Mouse (Mus musculus): ENCODE results near the gene Fpr2. TPM values are rescaled to one million over a fixed set of nuclear protein-coding genes. Genes with fewer than 3 reads are reported as not detected.

Fpr2 gene
- polyA plus RNA-seq, 1 experiment = not detected

DNA sequence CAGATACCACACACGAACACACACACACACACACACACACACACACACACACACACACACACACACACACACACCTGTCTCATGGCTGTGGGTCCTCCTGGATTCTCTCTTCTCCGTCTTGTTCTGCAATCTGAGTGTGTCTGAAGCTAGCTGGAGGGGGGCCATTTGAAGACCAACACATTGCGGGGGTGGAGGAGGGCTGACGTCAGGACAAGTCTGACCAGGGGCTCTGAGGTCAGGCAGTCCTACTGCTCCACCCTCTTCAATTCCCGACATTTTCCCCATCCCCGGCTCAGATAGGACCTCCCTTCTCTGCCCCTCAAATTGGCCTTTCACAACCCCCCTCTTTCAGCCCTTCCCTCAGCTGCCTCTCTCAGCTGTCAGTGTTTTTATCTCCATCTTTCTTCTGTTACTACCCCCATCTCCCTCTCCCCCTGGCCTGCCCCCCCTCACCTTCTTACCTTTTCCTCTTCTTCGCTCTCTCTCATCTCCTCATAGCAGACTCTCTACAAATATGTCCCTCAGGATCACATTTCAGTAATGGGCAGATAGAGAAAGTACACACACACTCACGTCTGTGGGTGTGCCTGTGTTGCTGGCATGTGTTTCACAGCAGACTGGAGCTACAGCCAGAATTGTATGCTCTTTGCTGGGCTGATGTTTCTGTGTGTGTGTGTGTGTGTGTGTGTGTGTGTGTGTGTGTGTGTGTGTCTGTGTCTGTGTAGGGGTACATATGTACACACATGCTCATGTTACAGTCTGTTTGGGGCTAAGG is 32.4 kb upstream of the Fpr2 start, which contains the start of gene Has1:
Has1 (minus strand) TSS at position 142 of the 775 bp plus-strand sequence.
- Histone ChIP-seq H3K4me3 (ENCODE audit: insufficient read depth, low read length) (no peak within 1 kb of the TSS), H3K27ac (ENCODE audit: insufficient read depth, low read length) (no peak within 1 kb of the TSS), H3K4me1 (ENCODE audit: control insufficient read depth, insufficient read depth, low read length) (peaks cover 23% of the 10 kb centered on the region)
- TF ChIP-seq CTCF (IDR thresholded peaks at IDR 0.05; ENCODE audit: borderline replicate concordance, insufficient read depth, low read length) (no peak), POLR2A (IDR thresholded peaks at IDR 0.05; ENCODE audit: low read depth, low read length) (no peak)

DNA sequence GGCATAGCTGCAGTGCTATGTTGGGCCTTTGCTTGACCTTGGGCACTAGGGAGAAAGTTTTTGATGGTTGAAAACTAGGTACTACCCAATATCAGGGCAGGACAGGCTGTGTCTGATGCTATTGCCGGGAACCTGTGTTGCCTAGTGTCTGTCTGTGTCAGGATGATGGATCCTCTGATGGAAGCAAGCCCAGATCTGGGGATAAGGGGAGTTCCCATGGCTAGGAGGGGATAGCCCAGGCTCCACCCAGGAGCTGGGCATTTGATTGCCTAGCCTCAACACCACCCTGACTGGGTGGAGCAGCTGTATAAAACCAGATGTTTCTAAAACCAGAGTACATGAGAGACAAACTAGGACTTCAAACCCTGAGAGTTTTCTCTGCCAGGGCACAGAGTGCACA is 31.0 kb upstream of the Fpr2 start:
- TF ChIP-seq CTCF (IDR thresholded peaks at IDR 0.05; ENCODE audit: borderline replicate concordance, insufficient read depth, low read length) (no peak), POLR2A (IDR thresholded peaks at IDR 0.05; ENCODE audit: low read depth, low read length) (no peak)
- peaks cover 23% of the 10 kb centered on the region for H3K4me1 ChIP-seq (ENCODE audit: control insufficient read depth, insufficient read depth, low read length)

DNA sequence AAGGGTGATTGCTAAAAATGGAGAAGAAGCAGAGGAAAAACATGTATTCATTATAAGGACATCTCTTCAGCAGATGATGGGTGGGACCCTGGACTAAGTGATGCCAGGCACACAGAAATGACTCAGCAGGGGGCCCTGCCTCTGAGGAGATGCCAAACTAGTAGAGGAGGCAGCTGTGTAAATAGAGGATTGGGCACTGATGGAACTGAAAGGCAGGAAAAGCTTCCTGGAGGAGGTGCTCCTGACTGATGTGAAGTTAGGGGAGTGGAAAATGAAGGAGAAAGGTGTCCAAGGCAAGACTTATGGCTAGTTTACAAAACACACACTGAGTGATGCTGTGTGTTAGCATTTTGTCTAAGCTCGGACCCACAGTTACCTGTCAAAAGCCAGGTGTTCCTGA is 30.2 kb upstream of the Fpr2 start:
- TF ChIP-seq CTCF (IDR thresholded peaks at IDR 0.05; ENCODE audit: borderline replicate concordance, insufficient read depth, low read length) (no peak), POLR2A (IDR thresholded peaks at IDR 0.05; ENCODE audit: low read depth, low read length) (no peak)

More for the DNA sequence above, 31.0 kb upstream of the Fpr2 start:
- H3K4me3 ChIP-seq (ENCODE audit: insufficient read depth, low read length) = no peak overlapping the region
- H3K27ac ChIP-seq (ENCODE audit: insufficient read depth, low read length) = no peak overlapping the region

DNA sequence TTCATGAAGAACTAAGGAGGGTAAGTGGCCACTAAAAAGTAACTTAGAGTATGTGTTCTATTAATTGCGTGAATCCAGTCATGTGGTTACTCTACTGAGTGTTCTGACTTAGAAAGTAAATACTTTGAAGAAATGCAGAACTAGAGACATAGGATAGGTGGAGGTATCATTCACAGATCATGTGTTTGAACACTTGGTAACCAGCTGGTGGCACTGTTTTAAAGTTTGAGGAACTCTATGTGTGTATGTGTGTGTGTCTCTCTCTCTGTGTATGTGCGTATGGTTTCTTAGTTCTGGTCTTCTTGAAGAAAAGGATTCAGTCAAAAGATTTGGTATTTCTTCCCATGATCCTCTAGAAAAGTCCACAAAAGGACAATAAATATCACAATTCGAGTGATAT is 27.5 kb upstream of the Fpr2 start:
- TF ChIP-seq POLR2A (IDR thresholded peaks at IDR 0.05; ENCODE audit: low read depth, low read length) (no peak), CTCF (IDR thresholded peaks at IDR 0.05; ENCODE audit: borderline replicate concordance, insufficient read depth, low read length) (no peak)
- no peak overlapping the region for H3K4me3 ChIP-seq (ENCODE audit: insufficient read depth, low read length)
- H3K27ac ChIP-seq (ENCODE audit: insufficient read depth, low read length) = no peak overlapping the region
- H3K4me1 ChIP-seq (ENCODE audit: control insufficient read depth, insufficient read depth, low read length) = peaks cover 19% of the 10 kb centered on the region

More for the DNA sequence above, 30.2 kb upstream of the Fpr2 start:
- H3K4me1 ChIP-seq (ENCODE audit: control insufficient read depth, insufficient read depth, low read length) = peaks cover 23% of the 10 kb centered on the region
- H3K27ac ChIP-seq (ENCODE audit: insufficient read depth, low read length) = no peak overlapping the region
- no peak overlapping the region for H3K4me3 ChIP-seq (ENCODE audit: insufficient read depth, low read length)

DNA sequence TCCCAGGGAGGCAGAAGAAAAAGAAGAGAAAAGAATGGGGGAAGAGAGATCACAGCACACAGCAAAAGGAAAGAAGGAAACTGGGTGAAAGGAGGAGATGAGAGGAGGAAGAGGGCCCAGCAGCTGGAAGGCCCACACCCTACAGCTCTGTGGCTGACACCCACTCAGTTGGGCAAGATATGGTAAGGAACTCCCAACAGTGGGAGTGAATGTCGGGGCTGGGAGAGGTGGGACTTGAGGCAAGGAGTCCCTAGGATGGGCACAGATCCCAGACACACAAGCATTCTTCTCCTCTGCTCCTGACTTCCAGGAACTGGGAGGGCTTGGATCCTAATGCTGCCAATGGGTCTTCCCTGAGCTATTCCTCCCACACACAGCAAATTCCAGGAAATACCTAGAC is 25.3 kb upstream of the Fpr2 start:
- H3K27ac ChIP-seq (ENCODE audit: insufficient read depth, low read length) = no peak overlapping the region
- no peak overlapping the region for H3K4me3 ChIP-seq (ENCODE audit: insufficient read depth, low read length)
- peaks cover 4% of the 10 kb centered on the region; the same call in 1 of the 2 replicates for H3K4me1 ChIP-seq (ENCODE audit: control insufficient read depth, insufficient read depth, low read length)
- TF ChIP-seq POLR2A (IDR thresholded peaks at IDR 0.05; ENCODE audit: low read depth, low read length) (no peak), CTCF (IDR thresholded peaks at IDR 0.05; ENCODE audit: borderline replicate concordance, insufficient read depth, low read length) (no peak)

DNA sequence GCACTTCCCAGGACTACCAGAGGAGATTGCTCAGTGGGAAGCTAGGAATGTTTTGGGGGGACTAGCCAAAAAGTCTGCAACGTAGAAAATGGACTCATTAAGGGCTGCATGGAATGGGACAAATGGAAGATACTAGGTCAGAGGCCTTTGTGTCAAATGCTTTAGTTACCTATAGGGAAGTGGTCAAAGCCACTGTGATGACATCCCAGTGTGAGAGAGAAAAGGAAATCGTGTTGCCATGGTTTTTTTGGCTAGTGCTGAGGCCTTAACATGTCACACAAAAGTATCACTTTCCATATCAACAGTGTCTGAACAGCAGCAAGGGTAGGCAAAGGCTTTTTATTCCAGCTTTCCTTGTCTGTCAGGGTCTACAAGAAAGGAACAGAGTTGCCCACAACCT is 22.5 kb upstream of the Fpr2 start:
- Histone ChIP-seq H3K4me3 (ENCODE audit: insufficient read depth, low read length) (no peak overlapping the region), H3K27ac (ENCODE audit: insufficient read depth, low read length) (no peak overlapping the region), H3K4me1 (ENCODE audit: control insufficient read depth, insufficient read depth, low read length) (no peaks in the 10 kb centered on the region)
- TF ChIP-seq POLR2A (IDR thresholded peaks at IDR 0.05; ENCODE audit: low read depth, low read length) (no peak), CTCF (IDR thresholded peaks at IDR 0.05; ENCODE audit: borderline replicate concordance, insufficient read depth, low read length) (no peak)

DNA sequence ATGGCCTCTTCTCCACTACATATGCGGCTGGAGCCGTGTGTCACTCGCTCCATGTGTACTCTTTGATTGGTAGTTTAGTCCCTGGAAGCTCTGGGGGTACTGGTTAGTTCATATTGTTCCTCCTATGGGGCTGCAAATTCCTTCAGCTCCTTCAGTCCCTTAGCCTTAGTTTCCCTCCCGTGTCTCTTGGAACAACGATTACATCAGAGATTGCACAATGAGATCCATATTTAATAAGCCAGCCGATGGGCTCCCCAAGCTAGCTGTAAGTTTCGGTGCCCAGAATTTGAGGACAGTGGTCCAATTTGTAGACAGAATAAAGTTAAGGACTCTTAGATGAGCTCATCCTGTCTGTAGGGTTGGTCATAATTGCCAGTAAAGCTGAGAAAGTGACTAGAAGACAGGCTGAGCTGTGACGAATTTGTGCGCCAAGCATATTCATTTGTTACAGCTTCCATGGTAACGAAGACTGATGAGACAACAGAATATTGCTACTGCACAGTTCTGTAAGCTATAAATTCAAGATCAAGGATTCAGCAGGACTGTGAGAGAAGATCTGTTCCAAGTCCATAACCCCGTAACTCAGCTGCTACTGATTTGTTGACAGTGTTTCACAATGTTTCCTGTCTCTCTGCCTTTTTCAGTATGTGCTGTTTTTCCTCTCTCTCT is 20.7 kb upstream of the Fpr2 start:
- no peak overlapping the region for H3K27ac ChIP-seq (ENCODE audit: insufficient read depth, low read length)
- no peak for TF ChIP-seq CTCF (IDR thresholded peaks at IDR 0.05; ENCODE audit: borderline replicate concordance, insufficient read depth, low read length)
- no peak for TF ChIP-seq POLR2A (IDR thresholded peaks at IDR 0.05; ENCODE audit: low read depth, low read length)
- H3K4me3 ChIP-seq (ENCODE audit: insufficient read depth, low read length) = no peak overlapping the region
- no peaks in the 10 kb centered on the region for H3K4me1 ChIP-seq (ENCODE audit: control insufficient read depth, insufficient read depth, low read length)

DNA sequence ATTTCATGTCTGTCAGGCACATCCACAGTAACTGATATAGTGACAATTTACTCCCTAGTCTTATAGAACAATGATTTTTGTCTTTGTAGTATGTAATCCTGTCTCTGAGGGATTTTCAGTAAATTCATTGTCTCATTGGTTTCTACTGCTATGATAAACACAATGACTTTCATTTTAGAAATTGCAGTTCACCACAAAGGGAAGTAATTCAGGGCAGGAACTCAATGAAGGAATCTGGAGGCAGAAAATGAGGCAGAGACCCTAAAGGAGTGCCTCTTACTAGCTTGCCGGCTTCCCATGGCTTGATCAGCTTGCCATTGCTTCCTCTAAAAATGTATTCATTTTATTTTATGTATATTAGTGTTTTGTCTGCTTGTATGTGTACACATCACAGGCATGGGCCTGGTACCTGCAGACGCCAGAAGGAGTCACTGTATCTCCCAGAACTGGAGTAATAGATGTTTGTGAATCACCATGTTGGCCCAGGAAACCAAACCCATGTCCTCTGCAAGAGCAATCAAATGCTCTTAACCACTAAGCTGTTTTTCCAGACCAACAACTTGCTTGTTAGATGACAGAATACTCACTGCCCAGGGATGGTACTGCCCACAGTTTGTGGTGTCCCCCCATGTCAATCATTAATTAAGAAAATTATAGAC is 16.6 kb upstream of the Fpr2 start:
- H3K4me3 ChIP-seq (ENCODE audit: insufficient read depth, low read length) = no peak overlapping the region
- no peak for TF ChIP-seq CTCF (IDR thresholded peaks at IDR 0.05; ENCODE audit: borderline replicate concordance, insufficient read depth, low read length)
- TF ChIP-seq POLR2A (IDR thresholded peaks at IDR 0.05; ENCODE audit: low read depth, low read length) = no peak
- no peak overlapping the region for H3K27ac ChIP-seq (ENCODE audit: insufficient read depth, low read length)
- H3K4me1 ChIP-seq (ENCODE audit: control insufficient read depth, insufficient read depth, low read length) = no peaks in the 10 kb centered on the region

DNA sequence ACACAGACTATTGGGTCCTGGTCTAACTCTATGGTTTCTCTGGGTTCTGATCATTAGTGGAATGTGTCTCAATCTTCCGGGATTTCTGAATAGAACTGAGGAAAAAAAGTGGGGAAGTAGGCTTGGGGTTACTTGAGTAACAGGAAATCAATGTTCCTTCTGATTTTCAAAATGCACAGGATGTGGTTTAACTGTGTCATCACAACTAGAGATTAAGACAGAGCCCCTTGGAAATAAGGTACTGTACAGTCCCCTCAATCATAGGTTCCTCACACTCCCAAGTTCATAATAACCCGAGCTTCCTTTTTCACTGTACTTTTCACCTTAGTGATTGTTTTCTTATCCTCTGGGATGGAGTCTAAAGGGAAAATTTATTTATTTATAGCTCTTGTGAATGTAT is 15.9 kb upstream of the Fpr2 start:
- Histone ChIP-seq H3K4me1 (ENCODE audit: control insufficient read depth, insufficient read depth, low read length) (no peaks in the 10 kb centered on the region), H3K4me3 (ENCODE audit: insufficient read depth, low read length) (no peak overlapping the region), H3K27ac (ENCODE audit: insufficient read depth, low read length) (no peak overlapping the region)
- TF ChIP-seq POLR2A (IDR thresholded peaks at IDR 0.05; ENCODE audit: low read depth, low read length) = no peak

DNA sequence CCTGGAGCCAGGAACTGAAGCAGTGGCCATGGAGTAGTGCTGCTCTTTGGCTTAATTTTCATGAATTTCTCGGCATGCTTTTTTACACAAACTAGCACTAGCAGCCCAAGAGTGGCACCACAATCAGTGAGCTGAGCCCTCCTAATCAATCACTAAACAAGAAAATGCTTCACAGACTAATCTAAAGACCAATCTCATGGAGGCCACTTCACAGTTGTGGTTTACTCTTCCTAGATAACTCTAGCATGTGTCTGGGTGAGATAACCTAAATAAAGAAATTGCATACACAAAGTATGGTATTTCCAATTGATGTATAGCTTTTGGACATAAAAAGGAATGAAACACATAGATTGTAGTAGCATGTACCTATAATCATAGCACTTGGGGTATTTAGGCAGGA is 8.3 kb upstream of the Fpr2 start:
- no peaks in the 10 kb centered on the region for H3K4me1 ChIP-seq (ENCODE audit: control insufficient read depth, insufficient read depth, low read length)
- no peak overlapping the region for H3K4me3 ChIP-seq (ENCODE audit: insufficient read depth, low read length)
- no peak for TF ChIP-seq CTCF (IDR thresholded peaks at IDR 0.05; ENCODE audit: borderline replicate concordance, insufficient read depth, low read length)
- TF ChIP-seq POLR2A (IDR thresholded peaks at IDR 0.05; ENCODE audit: low read depth, low read length) = no peak
- H3K27ac ChIP-seq (ENCODE audit: insufficient read depth, low read length) = no peak overlapping the region
